Mouse (Mus musculus): Measurements from ENCODE around the gene Nisch. TPM values are rescaled to one million over a fixed set of nuclear protein-coding genes. Genes with fewer than 3 reads are reported as not detected.

Gene Nisch
- total and polyA plus RNA-seq, 3 experiments = 46.3 to 180 (median 85.2) TPM

GRCm38 (mm10) chr14:31165458-31165857, 51.3 kb downstream of the Nisch start:
- peaks cover 1 to 5% of the 10 kb centered on the region in 2 experiments for H3K36me3 ChIP-seq (replicated peaks in 1 of 2; ENCODE audit: control insufficient read depth in 1 of 2, insufficient read depth in 1 of 2, low read length in 1 of 2)
- no peak overlapping the region for H3K9ac ChIP-seq (ENCODE audit: insufficient read depth, low read depth)
- H3K79me2 ChIP-seq (replicated peaks; ENCODE audit: control insufficient read depth, extremely low read depth, insufficient read depth, poor library complexity, severe bottlenecking) = no peaks in the 10 kb centered on the region
- H3K27me3 ChIP-seq (replicated peaks) = no peaks in the 10 kb centered on the region
- peaks cover 25 to 62% of the 10 kb centered on the region in 2 experiments for H3K4me1 ChIP-seq (ENCODE audit: control insufficient read depth in 1 of 2, insufficient read depth in 2 of 2)
- in situ Hi-C loops (cut with MboI; ENCODE audit: low pct_ligation_motif_present, low pct_unique_long_range_greater_than_20kb, low sequenced_read_pairs) (no loop called here), dilution Hi-C loops (cut with MboI; ENCODE audit: extremely low pct_ligation_motif_present, extremely low pct_unique_long_range_greater_than_20kb, low sequenced_read_pairs) (no loop called here)
- DNase-seq (ENCODE audit: extremely low read depth) = no peak
- TF ChIP-seq KAT2A (IDR thresholded peaks at IDR 0.05; ENCODE audit: insufficient replicate concordance, low read length) = no peak
- TF ChIP-seq JUN (IDR thresholded peaks at IDR 0.05; ENCODE audit: insufficient read depth, low read depth, low read length) = no peak
- TF ChIP-seq USF2 (conservative IDR thresholded peaks at IDR 0.05; ENCODE audit: low read depth, low read length) = no peak
- TF ChIP-seq USF1 (IDR thresholded peaks at IDR 0.05; ENCODE audit: low read depth, low read length) = no peak
- TF ChIP-seq E2F4 (IDR thresholded peaks at IDR 0.05; ENCODE audit: insufficient replicate concordance, low read depth, low read length) = no peak
- TF ChIP-seq HCFC1 (IDR thresholded peaks at IDR 0.05; ENCODE audit: low read depth, low read length) = no peak
- TF ChIP-seq POLR2A (IDR thresholded peaks at IDR 0.05; ENCODE audit: low read depth, low read length) = no peak
- TF ChIP-seq MXI1 (IDR thresholded peaks at IDR 0.05; ENCODE audit: low read depth, low read length) = no peak
- TF ChIP-seq MYC (IDR thresholded peaks at IDR 0.05; ENCODE audit: low read depth, low read length) = no peak
- TF ChIP-seq ZKSCAN1 (IDR thresholded peaks at IDR 0.05; ENCODE audit: borderline replicate concordance, low read depth, low read length) = no peak
- TF ChIP-seq EP300 (IDR thresholded peaks at IDR 0.05; ENCODE audit: low read length) = no peak
- no peak for TF ChIP-seq GABPA (IDR thresholded peaks at IDR 0.05; ENCODE audit: insufficient replicate concordance, low read depth, low read length)
- no peak for TF ChIP-seq SIN3A (IDR thresholded peaks at IDR 0.05; ENCODE audit: low read length)
- TF ChIP-seq POLR2AphosphoS2 (IDR thresholded peaks at IDR 0.05; ENCODE audit: low read depth, low read length) = no peak
- no peak for TF ChIP-seq ELF1 (IDR thresholded peaks at IDR 0.05; ENCODE audit: low read depth, low read length)
- H3K4me3 ChIP-seq (replicated peaks in 1 of 3; ENCODE audit: low read depth in 2 of 3, low read length in 2 of 3, poor library complexity in 1 of 3) = no peak overlapping the region
- no peaks in the 10 kb centered on the region for H3K9me3 ChIP-seq (replicated peaks; ENCODE audit: low read length)
- H3K4me2 ChIP-seq (ENCODE audit: insufficient read depth, low read depth, poor library complexity, severe bottlenecking) = no peak overlapping the region
- H3K27ac ChIP-seq (ENCODE audit: insufficient read depth, low read depth) = no peak overlapping the region

- Histone ChIP-seq H3K27me3 (replicated peaks) (no peaks in the 10 kb centered on the region), H3K4me2 (ENCODE audit: insufficient read depth, low read depth, poor library complexity, severe bottlenecking) (no peak overlapping the region), H3K9me3 (replicated peaks; ENCODE audit: low read length) (no peaks in the 10 kb centered on the region), H3K36me3 (replicated peaks in 1 of 2; ENCODE audit: control insufficient read depth in 1 of 2, insufficient read depth in 1 of 2, low read length in 1 of 2) (peaks cover 0 to under 1% of the 10 kb centered on the region in 2 experiments), H3K4me3 (replicated peaks in 1 of 3; ENCODE audit: low read depth in 2 of 3, low read length in 2 of 3, poor library complexity in 1 of 3) (no peak overlapping the region), H3K9ac (ENCODE audit: insufficient read depth, low read depth) (no peak overlapping the region), H3K79me2 (replicated peaks; ENCODE audit: control insufficient read depth, extremely low read depth, insufficient read depth, poor library complexity, severe bottlenecking) (no peaks in the 10 kb centered on the region), H3K4me1 (ENCODE audit: control insufficient read depth in 1 of 2, insufficient read depth in 2 of 2) (peaks cover 28 to 61% of the 10 kb centered on the region in 2 experiments), H3K27ac (ENCODE audit: insufficient read depth, low read depth) (no peak overlapping the region)
- no peak for DNase-seq (ENCODE audit: extremely low read depth)
- TF ChIP-seq ZNF384 (IDR thresholded peaks at IDR 0.05; ENCODE audit: low read depth, low read length) (no peak), GABPA (IDR thresholded peaks at IDR 0.05; ENCODE audit: insufficient replicate concordance, low read depth, low read length) (no peak), MAFK (IDR thresholded peaks at IDR 0.05; ENCODE audit: insufficient replicate concordance, low read length) (no peak), ETS1 (conservative IDR thresholded peaks at IDR 0.05; ENCODE audit: low read depth, low read length) (no peak), MEF2A (IDR thresholded peaks at IDR 0.05; ENCODE audit: borderline replicate concordance, low read depth, low read length) (no peak), MAZ (IDR thresholded peaks at IDR 0.05; ENCODE audit: low read depth, low read length) (no peak), SMC3 (IDR thresholded peaks at IDR 0.05; ENCODE audit: low read depth, low read length) (no peak), CTCF (conservative IDR thresholded peaks at IDR 0.05 in 1 of 2, IDR thresholded peaks at IDR 0.05 in 1 of 2; ENCODE audit: low read depth in 2 of 2, low read length in 2 of 2) (no peak), ZC3H11A (IDR thresholded peaks at IDR 0.05; ENCODE audit: low read depth, low read length) (no peak)
- in situ Hi-C loops (cut with MboI; ENCODE audit: low pct_ligation_motif_present, low pct_unique_long_range_greater_than_20kb, low sequenced_read_pairs) = no loop called here
- dilution Hi-C loops (cut with MboI; ENCODE audit: extremely low pct_ligation_motif_present, extremely low pct_unique_long_range_greater_than_20kb, low sequenced_read_pairs) = no loop called here
These were observed 51.7 kb downstream of the Nisch start for GRCm38 (mm10) chr14:31165010-31165409.
